Mouse (Mus musculus) right cerebral cortex, postnatal 36 days (tissue): ENCODE data around the gene Creld1.

Source experiments
- DNase-seq, 2 experiments: peaks; one replicate each; pipeline ENCODE4 v3.0.0; 2022; ENCODE audit warnings: low spot score in 2 of 2, mixed read lengths in 1 of 2

Gene Creld1

GRCm38 (mm10) chr6:113469432-113469831, 13.7 kb upstream of the Creld1 start:
- no peak for DNase-seq

- no peak for DNase-seq
These were observed 11.7 kb upstream of the Creld1 start, which contains the start of gene Il17rc for GRCm38 (mm10) chr6:113471297-113471936. Gene Il17rc, plus strand, starts transcription at chr6:113471427.

- no peak for DNase-seq
These were observed 11.0 kb upstream of the Creld1 start for GRCm38 (mm10) chr6:113472061-113472460.

- no peak for DNase-seq
These were observed 9.9 kb upstream of the Creld1 start for GRCm38 (mm10) chr6:113473246-113473645.

GRCm38 (mm10) chr6:113473715-113474114, 9.4 kb upstream of the Creld1 start:
- no peak for DNase-seq

DNA sequence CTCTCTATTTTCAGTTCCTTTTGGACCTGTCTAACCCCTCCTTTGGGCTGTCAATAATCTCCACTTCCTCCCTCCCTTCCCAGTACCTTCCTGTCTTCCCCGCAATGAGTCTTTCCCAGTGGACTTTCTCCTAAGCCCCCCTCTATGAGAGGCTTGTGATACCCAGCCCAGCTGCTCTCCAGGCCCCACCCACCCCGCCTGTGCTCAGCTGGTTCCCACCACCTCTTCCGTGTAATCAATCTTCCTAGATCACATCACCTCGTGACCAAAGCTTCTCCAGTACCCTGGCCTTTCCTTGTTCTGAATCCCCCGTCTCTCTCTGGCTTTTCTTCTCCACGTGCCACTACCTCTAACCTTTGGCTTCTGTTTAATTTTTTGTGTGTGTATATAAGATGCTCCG, 5.7 kb upstream of the Creld1 start:
- DNase-seq: no peak

GRCm38 (mm10) chr6:113478906-113479305, 4.2 kb upstream of the Creld1 start:
- no peak for DNase-seq

GRCm38 (mm10) chr6:113480555-113481373, 2.3 kb upstream of the Creld1 start:
- DNase-seq: no peak

DNA sequence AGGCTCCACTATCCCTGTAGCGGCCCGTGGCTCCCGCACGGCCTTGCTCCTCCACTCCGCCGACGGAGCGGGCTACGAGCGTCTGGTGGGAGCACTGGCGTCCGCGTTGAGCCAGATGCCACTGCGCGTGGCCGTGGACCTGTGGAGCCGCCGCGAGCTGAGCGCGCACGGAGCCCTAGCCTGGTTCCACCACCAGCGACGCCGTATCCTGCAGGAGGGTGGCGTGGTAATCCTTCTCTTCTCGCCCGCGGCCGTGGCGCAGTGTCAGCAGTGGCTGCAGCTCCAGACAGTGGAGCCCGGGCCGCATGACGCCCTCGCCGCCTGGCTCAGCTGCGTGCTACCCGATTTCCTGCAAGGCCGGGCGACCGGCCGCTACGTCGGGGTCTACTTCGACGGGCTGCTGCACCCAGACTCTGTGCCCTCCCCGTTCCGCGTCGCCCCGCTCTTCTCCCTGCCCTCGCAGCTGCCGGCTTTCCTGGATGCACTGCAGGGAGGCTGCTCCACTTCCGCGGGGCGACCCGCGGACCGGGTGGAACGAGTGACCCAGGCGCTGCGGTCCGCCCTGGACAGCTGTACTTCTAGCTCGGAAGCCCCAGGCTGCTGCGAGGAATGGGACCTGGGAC, 509 bp upstream of the Creld1 start:
- no peak for DNase-seq

DNA sequence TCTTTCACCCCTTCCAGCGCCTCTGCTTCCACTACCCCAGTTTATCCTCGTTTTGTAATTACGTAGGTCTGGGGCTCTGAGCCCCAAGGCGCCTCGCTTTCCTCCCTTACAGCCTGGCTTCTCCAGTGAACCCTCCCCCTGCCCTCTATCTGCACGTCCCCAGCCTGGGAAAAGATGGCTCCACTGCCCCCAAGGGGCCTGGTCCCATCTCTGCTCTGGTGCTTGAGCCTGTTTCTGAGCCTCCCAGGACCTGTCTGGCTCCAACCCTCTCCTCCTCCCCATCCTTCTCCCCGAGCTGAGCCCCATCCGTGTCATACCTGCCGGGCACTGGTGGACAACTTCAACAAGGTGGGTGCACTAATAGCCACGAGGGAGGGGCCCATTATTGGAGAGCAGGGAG, 632 bp downstream of the Creld1 start:
- no peak for DNase-seq

DNA sequence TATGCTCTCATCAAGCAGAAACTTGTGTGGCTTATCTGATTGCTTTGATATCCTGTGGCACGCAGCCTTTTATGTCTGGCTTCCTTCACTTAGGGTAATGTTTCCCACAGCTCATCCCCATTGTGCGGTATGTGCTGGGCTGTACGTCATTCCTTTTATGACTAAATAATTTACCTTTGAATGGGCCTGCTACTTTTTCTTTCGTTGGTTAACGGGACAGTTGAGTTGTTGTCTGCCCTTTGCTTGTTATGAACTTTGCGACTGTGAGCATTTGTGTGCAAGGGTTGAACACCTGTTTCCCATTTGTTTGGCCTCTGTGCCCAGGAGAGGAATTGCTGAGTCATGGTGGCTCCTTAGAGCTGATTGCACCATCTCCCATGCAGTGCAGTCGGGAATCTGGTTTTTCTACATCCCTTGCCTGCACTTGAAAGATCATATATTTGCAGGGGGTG, 4.1 kb downstream of the Creld1 start:
- no peak for DNase-seq

DNA sequence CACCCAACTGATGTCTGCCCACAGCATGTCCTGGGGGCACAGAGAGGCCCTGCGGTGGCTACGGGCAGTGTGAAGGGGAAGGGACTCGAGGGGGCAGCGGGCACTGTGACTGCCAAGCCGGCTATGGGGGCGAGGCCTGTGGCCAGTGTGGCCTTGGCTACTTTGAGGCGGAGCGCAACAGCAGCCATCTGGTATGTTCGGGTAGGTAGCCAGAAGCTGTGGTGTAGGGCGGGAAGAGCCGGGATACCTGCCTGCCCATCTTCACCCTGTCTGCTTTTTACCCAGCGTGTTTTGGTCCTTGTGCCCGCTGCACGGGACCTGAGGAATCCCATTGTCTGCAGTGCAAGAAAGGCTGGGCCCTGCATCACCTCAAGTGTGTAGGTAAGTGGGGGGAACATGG, 6.3 kb downstream of the Creld1 start:
- no peak for DNase-seq

GRCm38 (mm10) chr6:113492101-113492864, 9.2 kb downstream of the Creld1 start:
- DNase-seq: peak; percentile 65 to 73

DNA sequence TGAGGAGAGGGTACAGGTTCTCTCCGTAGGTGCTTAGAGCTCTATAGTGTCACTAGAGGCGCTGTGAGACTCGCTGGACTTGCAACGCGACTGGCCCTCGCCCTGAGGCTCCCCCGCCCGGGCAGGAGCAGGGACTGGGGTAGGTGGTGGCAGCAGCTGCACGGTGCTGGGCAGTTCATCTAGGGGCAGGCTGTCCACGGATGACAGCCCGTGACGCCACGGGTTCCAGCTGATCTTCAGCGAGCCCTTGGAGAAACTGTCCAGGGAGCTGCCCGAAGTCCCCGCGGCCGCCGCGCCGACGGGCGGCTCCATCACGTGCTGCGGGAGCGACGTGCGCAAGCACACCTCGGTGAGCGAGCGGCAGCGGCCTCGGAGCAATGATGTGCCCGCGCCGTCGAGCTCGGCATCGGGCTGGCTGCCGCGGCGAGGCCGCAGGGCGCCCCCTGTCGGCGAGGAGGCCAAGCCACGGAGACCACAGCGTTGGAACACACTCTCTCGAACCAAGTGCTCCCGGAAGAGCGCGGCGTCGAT, 11.2 kb downstream of the Creld1 start:
- peak in 1 of 2 experiments; percentile 47 for DNase-seq

DNA sequence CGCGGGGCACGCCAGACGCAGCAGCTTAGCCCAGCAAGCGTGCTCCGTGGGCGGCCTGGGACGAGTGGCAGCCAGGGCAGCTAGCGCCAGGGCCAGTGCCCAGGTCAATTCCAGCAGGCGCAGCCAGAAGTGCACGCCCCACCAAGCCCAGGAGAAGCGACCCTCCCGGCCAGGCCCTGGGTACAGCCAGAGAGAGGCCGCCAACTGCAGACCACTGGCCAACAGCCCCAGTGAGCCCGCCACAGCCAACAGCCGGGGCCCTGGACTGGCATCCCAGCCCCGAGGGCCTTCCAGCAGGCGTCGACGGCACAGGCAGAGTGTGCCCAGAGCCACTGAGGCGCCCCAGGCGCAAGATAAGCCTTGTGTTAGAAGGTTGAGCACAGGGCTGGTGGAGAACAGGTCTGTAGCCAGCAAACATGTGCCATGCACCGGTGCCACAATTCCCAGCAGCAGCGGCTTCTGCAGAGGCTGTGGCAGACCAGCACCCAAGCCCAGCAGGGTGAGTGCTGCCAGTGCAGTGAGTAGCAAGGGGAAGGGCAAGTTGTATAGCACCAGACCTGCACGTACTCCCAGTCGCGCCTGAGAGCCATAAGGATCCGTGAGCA, 12.1 kb downstream of the Creld1 start:
- DNase-seq: no peak

DNA sequence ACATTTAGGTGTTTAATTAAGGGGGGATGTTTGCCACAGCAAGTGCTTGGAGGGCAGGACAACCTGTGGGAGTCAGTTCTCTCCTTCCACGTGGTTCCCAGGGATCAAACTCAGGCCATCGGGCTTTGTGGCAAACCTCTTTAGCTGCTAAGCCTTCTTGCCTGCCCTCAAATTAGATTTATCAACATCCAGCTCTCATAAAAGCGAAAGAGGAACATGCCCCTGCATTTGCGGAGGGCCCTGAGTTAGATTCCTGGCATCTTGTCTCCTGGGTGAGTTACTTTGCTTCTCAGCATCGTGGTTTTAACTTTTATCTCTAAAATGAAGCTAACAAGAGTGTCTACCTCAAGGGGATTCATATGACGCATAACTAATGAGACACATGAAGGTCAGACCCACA, 16.2 kb downstream of the Creld1 start:
- DNase-seq: no peak

- DNase-seq: peak; percentile 75 to 79
These were observed 18.4 kb downstream of the Creld1 start, which contains the start of gene Prrt3 for GRCm38 (mm10) chr6:113501388-113502084. Gene Prrt3, minus strand, starts transcription at chr6:113501931.

DNA sequence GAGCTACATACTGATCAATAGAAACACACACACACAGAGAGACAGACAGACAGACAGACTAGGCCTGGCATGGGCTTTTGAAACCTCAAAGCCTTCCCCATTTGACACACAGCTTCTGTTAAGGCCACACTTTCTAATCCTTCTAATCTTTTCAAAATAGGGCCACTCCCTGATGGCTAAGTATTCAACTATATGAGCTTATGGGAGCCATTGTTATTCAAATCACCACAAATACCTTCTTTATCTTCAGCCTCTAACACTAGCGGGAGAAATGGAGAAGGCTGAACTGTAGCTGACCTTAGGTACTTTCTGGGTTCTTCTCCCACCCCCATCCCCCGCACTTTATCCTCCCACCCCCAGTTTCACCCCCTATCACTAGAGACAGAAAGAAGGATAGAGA, 19.7 kb downstream of the Creld1 start:
- DNase-seq: no peak

DNA sequence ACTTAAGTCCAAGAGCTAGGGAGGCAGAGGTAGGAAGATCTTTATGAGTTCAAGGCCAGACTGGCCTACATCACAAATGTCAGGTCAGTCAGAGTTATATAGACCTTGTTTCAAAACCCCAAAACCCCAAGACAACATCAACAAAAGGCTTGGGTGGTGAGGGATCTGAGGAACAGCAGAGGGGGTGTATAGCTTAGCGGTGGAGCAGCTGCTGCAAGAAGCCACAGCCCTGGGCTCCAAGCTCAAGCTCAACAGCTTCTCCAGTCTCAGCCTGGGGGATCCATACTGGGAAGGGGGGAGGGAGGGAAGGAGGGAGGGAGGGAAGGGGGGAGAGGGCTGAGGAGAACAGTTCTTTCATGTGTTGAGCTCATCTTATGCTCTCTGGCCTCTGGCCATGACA, 22.6 kb downstream of the Creld1 start:
- no peak for DNase-seq

DNA sequence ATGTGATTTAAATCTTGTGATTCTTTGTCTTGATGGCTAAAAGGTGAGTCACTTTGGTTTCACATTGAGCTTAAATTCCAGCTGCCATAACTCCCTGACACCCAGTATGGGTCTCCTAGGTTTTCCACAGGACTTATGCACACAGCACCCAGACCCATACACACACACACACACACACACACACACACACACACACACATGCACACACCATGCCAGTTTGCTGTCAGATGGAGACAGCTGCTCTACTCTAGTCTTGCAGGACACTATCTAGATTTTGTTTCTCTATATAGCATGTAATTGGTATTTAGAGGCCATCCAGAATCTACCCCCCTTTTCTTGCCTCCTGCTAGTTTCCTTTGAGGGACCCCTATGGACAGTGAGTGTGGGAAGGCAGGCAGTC, 24.0 kb downstream of the Creld1 start:
- no peak for DNase-seq
